Mouse (Mus musculus): ENCODE measurements around the gene Pla2g1b. TPM values are rescaled to one million over a fixed set of nuclear protein-coding genes. Genes with fewer than 3 reads are reported as not detected.

Gene Pla2g1b
- polyA plus RNA-seq, 1 experiment from 2014 or later = 0.89 TPM

Other genes starting within 250 kb of the Pla2g1b start
- 171 and 181 TPM in 2 replicates for gene Pop5, start 230.4 kb upstream of the Pla2g1b start, polyA plus RNA-seq (2014; fragmentation: Nextera tagmentation; extraction: Ambion mirVana)
- 72.2 and 76.8 TPM in 2 replicates for gene Rnf10, start 193.4 kb upstream of the Pla2g1b start, polyA plus RNA-seq (2014; fragmentation: Nextera tagmentation; extraction: Ambion mirVana)
- gene Coq5, start 186.6 kb upstream of the Pla2g1b start, polyA plus RNA-seq (2014; fragmentation: Nextera tagmentation; extraction: Ambion mirVana) = 62.7 and 67.9 TPM in 2 replicates
- gene Dynll1, start 165.3 kb upstream of the Pla2g1b start, polyA plus RNA-seq (2014; fragmentation: Nextera tagmentation; extraction: Ambion mirVana) = 1,214 and 1,307 TPM in 2 replicates
- 261 and 275 TPM in 2 replicates for gene Srsf9, start 139.1 kb upstream of the Pla2g1b start, polyA plus RNA-seq (2014; fragmentation: Nextera tagmentation; extraction: Ambion mirVana)
- 39.3 and 39.4 TPM in 2 replicates for gene Gatc, start 125.1 kb upstream of the Pla2g1b start, polyA plus RNA-seq (2014; fragmentation: Nextera tagmentation; extraction: Ambion mirVana)
- gene Triap1, start 125.0 kb upstream of the Pla2g1b start, polyA plus RNA-seq (2014; fragmentation: Nextera tagmentation; extraction: Ambion mirVana) = 59.0 and 59.6 TPM in 2 replicates
- 792 and 865 TPM in 2 replicates for gene Cox6a1, start 117.3 kb upstream of the Pla2g1b start, polyA plus RNA-seq (2014; fragmentation: Nextera tagmentation; extraction: Ambion mirVana)
- gene Msi1, start 36.7 kb upstream of the Pla2g1b start, polyA plus RNA-seq (2014; fragmentation: Nextera tagmentation; extraction: Ambion mirVana) = 7.5 and 9.7 TPM in 2 replicates
- 14.8 and 15.2 TPM in 2 replicates for gene Sirt4, start 18.5 kb downstream of the Pla2g1b start, polyA plus RNA-seq (2014; fragmentation: Nextera tagmentation; extraction: Ambion mirVana)
- gene Pxn, start 40.4 kb downstream of the Pla2g1b start, polyA plus RNA-seq (2014; fragmentation: Nextera tagmentation; extraction: Ambion mirVana) = 12.4 and 14.0 TPM in 2 replicates
- gene Rplp0, start 93.2 kb downstream of the Pla2g1b start, polyA plus RNA-seq (2014; fragmentation: Nextera tagmentation; extraction: Ambion mirVana) = 2,436 and 2,466 TPM in 2 replicates
- gene Gcn1l1, start 99.0 kb downstream of the Pla2g1b start, polyA plus RNA-seq (2014; fragmentation: Nextera tagmentation; extraction: Ambion mirVana) = 51.0 and 55.6 TPM in 2 replicates
- 22.5 and 26.1 TPM in 2 replicates for gene Rab35, start 165.6 kb downstream of the Pla2g1b start, polyA plus RNA-seq (2014; fragmentation: Nextera tagmentation; extraction: Ambion mirVana)

Measured in liver, embryonic 11.5 days (tissue).